Mouse (Mus musculus) heart, postnatal 0 days (tissue): ENCODE measurements around the gene Prl7a2.

Experiments used
- CTCF ChIP-seq: IDR thresholded peaks from 2 replicates; pipeline ENCODE4 v1.5.1; 2016; ENCODE audit warnings: antibody characterized with exemption, control low read depth, low read depth
- EP300 ChIP-seq: IDR thresholded peaks from 2 replicates; pipeline ENCODE4 v1.6.1; 2016; ENCODE audit warnings: antibody characterized with exemption, low read depth

DNA sequence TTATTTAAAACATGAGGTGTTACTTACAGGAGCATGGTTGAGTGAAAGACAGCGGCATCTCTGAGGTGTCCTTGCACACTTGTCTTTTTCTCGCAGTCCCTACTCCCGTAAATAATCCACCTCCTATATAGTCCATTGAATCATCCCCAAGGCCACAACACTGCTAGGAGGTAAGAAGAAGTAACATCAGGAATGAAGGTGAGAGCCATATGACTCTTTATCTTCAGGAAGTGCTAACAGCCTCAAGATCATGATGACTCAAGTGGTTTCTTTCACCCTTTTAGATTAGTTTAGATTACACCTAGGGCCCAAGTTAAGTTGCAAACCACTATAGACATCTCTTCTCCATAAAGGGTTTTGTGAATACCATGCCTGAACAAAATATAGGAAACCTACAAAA, 25.4 kb downstream of the Prl7a2 start, which contains the start of gene Prl7a1:
- TF ChIP-seq CTCF (no peak), EP300 (no peak)
